Mouse (Mus musculus): Measurements from ENCODE around the gene Spsb1. TPM values are rescaled to one million over a fixed set of nuclear protein-coding genes. Genes with fewer than 3 reads are reported as not detected.

The Spsb1 gene
- total RNA-seq, 2 experiments from 2014 or later, result 24.1 to 34.9 TPM

- no peak for DNase-seq
Measured at GRCm38 (mm10) chr4:149882139-149882916, 72.5 kb downstream of the Spsb1 start.

- DNase-seq, result no peak
Measured at GRCm38 (mm10) chr4:149880908-149881307, 73.9 kb downstream of the Spsb1 start.

- no peak for DNase-seq
Measured at GRCm38 (mm10) chr4:149879980-149880379, 74.9 kb downstream of the Spsb1 start.

GRCm38 (mm10) chr4:149878021-149878449, 76.8 kb downstream of the Spsb1 start:
- DNase-seq, result no peak

GRCm38 (mm10) chr4:149877202-149877601, 77.6 kb downstream of the Spsb1 start:
- DNase-seq, result no peak

GRCm38 (mm10) chr4:149876761-149877160, 78.1 kb downstream of the Spsb1 start:
- no peak for DNase-seq

GRCm38 (mm10) chr4:149875986-149876501, 78.8 kb downstream of the Spsb1 start:
- DNase-seq, result no peak

GRCm38 (mm10) chr4:149875296-149875695, 79.5 kb downstream of the Spsb1 start:
- no peak for DNase-seq

GRCm38 (mm10) chr4:149872236-149872635, 82.6 kb downstream of the Spsb1 start:
- DNase-seq, result no peak

GRCm38 (mm10) chr4:149871582-149871981, 83.3 kb downstream of the Spsb1 start:
- no peak for DNase-seq

- no peak for DNase-seq
Measured at GRCm38 (mm10) chr4:149871014-149871413, 83.8 kb downstream of the Spsb1 start.

GRCm38 (mm10) chr4:149870412-149870811, 84.4 kb downstream of the Spsb1 start:
- DNase-seq, result no peak

GRCm38 (mm10) chr4:149868725-149869124, 86.1 kb downstream of the Spsb1 start:
- no peak for DNase-seq

GRCm38 (mm10) chr4:149868009-149868408, 86.8 kb downstream of the Spsb1 start:
- no peak for DNase-seq

GRCm38 (mm10) chr4:149867351-149867750, 87.5 kb downstream of the Spsb1 start:
- no peak for DNase-seq

- DNase-seq, result no peak
Measured at GRCm38 (mm10) chr4:149864395-149864794, 90.4 kb downstream of the Spsb1 start.

GRCm38 (mm10) chr4:149863522-149863921, 91.3 kb downstream of the Spsb1 start:
- DNase-seq, result no peak

- DNase-seq, result no peak
Measured at GRCm38 (mm10) chr4:149860393-149860792, 94.5 kb downstream of the Spsb1 start.

GRCm38 (mm10) chr4:149858584-149858983, 96.3 kb downstream of the Spsb1 start:
- no peak for DNase-seq

- DNase-seq, result no peak
Measured at GRCm38 (mm10) chr4:149858097-149858496, 96.7 kb downstream of the Spsb1 start.

GRCm38 (mm10) chr4:149857688-149858087, 97.2 kb downstream of the Spsb1 start:
- no peak for DNase-seq

GRCm38 (mm10) chr4:149855892-149856807, 98.7 kb downstream of the Spsb1 start:
- no peak for DNase-seq
